Mouse (Mus musculus) ES-Bruce4 (cell line): ENCODE measurements around the gene Macrod2. TPM values are rescaled to one million over a fixed set of nuclear protein-coding genes. Genes with fewer than 3 reads are reported as not detected.
A peak's percentile ranks its signal among the peaks of the same experiment; 100 is the strongest.

Source experiments
- H3K27ac ChIP-seq: 2 replicates; pipeline ENCODE4 v1.5.1; 2012; ENCODE audit warnings: low read length, inconsistent platforms; ENCODE audit not compliant: insufficient read depth
- H3K27me3 ChIP-seq: 2 replicates; pipeline ENCODE4 v1.6.1; 2012; ENCODE audit warnings: mild to moderate bottlenecking, low read length, inconsistent platforms; ENCODE audit not compliant: control insufficient read depth, poor library complexity, insufficient read depth, severe bottlenecking
- H3K36me3 ChIP-seq: 2 replicates; pipeline ENCODE4 v1.6.1; 2012; ENCODE audit warnings: inconsistent platforms, mild to moderate bottlenecking, low read length, moderate library complexity; ENCODE audit not compliant: control insufficient read depth, poor library complexity, insufficient read depth, severe bottlenecking
- H3K4me1 ChIP-seq: one replicate; pipeline ENCODE4 v1.8.1; 2011; ENCODE audit warnings: low read length; ENCODE audit not compliant: control insufficient read depth, insufficient read depth
- H3K4me3 ChIP-seq: 2 replicates; pipeline ENCODE4 v1.5.1; 2011; ENCODE audit warnings: low read depth, mild to moderate bottlenecking, low read length
- H3K9ac ChIP-seq: 2 replicates; pipeline ENCODE4 v1.6.1; 2012; ENCODE audit warnings: low read depth, mild to moderate bottlenecking, inconsistent platforms; ENCODE audit not compliant: poor library complexity, severe bottlenecking
- H3K9me3 ChIP-seq: replicated peaks from 2 replicates; pipeline ENCODE4 v1.6.1; 2012; ENCODE audit warnings: mild to moderate bottlenecking, low read length, inconsistent platforms; ENCODE audit not compliant: control insufficient read depth, poor library complexity, insufficient read depth, severe bottlenecking
- CTCF ChIP-seq: IDR thresholded peaks from one replicate; pipeline ENCODE4 v1.8.1; 2011; ENCODE audit warnings: low read depth, low read length
- EP300 ChIP-seq: IDR thresholded peaks from 2 replicates; pipeline ENCODE4 v1.6.1; 2011; ENCODE audit warnings: low read depth, low read length; ENCODE audit not compliant: insufficient read depth
- POLR2A ChIP-seq: IDR thresholded peaks from one replicate; pipeline ENCODE4 v1.8.1; 2011; ENCODE audit warnings: low read length; ENCODE audit not compliant: insufficient read depth
- polyA plus RNA-seq: library from polyadenylated mRNA; stranded (reverse); fragments of >200 nt; gene quantifications from 2 replicates; pipeline ENCODE4 v1.2.4, GENCODE M21; 2011; ENCODE audit warnings: low read depth; ENCODE audit not compliant: missing spikeins, insufficient read depth, insufficient read length

The Macrod2 gene
- polyA plus RNA-seq, 1 experiment: 11.9 TPM

GRCm38 (mm10) chr2:140497688-140498087 is 102.6 kb downstream of the Macrod2 start:
- Histone ChIP-seq H3K27ac (no peak overlapping the region), H3K9ac (no peak overlapping the region), H3K4me3 (no peak overlapping the region), H3K4me1 (no peaks in the 10 kb centered on the region), H3K36me3 (no peaks in the 10 kb centered on the region), H3K9me3 (no peaks in the 10 kb centered on the region), H3K27me3 (no peaks in the 10 kb centered on the region)
- TF ChIP-seq CTCF: no peak
- TF ChIP-seq POLR2A: no peak
- no peak for TF ChIP-seq EP300

- Histone ChIP-seq H3K9ac (no peak overlapping the region), H3K4me3 (no peak overlapping the region), H3K4me1 (no peaks in the 10 kb centered on the region), H3K36me3 (no peaks in the 10 kb centered on the region), H3K27ac (no peak overlapping the region), H3K9me3 (no peaks in the 10 kb centered on the region), H3K27me3 (no peaks in the 10 kb centered on the region)
- no peak for TF ChIP-seq EP300
- peak; percentile 5 for TF ChIP-seq CTCF
These were observed 105.8 kb downstream of the Macrod2 start for GRCm38 (mm10) chr2:140500951-140501350.

GRCm38 (mm10) chr2:140521472-140521871 is 126.4 kb downstream of the Macrod2 start:
- Histone ChIP-seq H3K9ac (no peak overlapping the region), H3K36me3 (no peaks in the 10 kb centered on the region), H3K27me3 (no peaks in the 10 kb centered on the region), H3K9me3 (no peaks in the 10 kb centered on the region), H3K27ac (no peak overlapping the region), H3K4me1 (no peaks in the 10 kb centered on the region), H3K4me3 (no peak overlapping the region)
- TF ChIP-seq CTCF (no peak), POLR2A (no peak), EP300 (no peak)

- H3K4me1 ChIP-seq: no peaks in the 10 kb centered on the region
- no peaks in the 10 kb centered on the region; the same call in 1 of the 2 replicates for H3K9me3 ChIP-seq
- no peak overlapping the region for H3K4me3 ChIP-seq
- no peaks in the 10 kb centered on the region for H3K27me3 ChIP-seq
- no peak overlapping the region for H3K27ac ChIP-seq
- no peaks in the 10 kb centered on the region for H3K36me3 ChIP-seq
- H3K9ac ChIP-seq: no peak overlapping the region
- no peak for TF ChIP-seq CTCF
- no peak for TF ChIP-seq EP300
- TF ChIP-seq POLR2A: no peak
These were observed 135.1 kb downstream of the Macrod2 start for GRCm38 (mm10) chr2:140530214-140530613.

- no peaks in the 10 kb centered on the region for H3K4me1 ChIP-seq
- no peak overlapping the region for H3K27ac ChIP-seq
- H3K36me3 ChIP-seq: no peaks in the 10 kb centered on the region
These were observed 136.9 kb downstream of the Macrod2 start for GRCm38 (mm10) chr2:140532024-140532423.

GRCm38 (mm10) chr2:140532859-140533519 is 137.9 kb downstream of the Macrod2 start:
- Histone ChIP-seq H3K27me3 (no peaks in the 10 kb centered on the region), H3K9me3 (no peaks in the 10 kb centered on the region; the same call in 1 of the 2 replicates), H3K27ac (no peak overlapping the region), H3K36me3 (no peaks in the 10 kb centered on the region), H3K4me1 (no peaks in the 10 kb centered on the region), H3K9ac (no peak overlapping the region), H3K4me3 (no peak overlapping the region)
- TF ChIP-seq EP300 (no peak), CTCF (no peak), POLR2A (no peak)

More at GRCm38 (mm10) chr2:140532024-140532423, 136.9 kb downstream of the Macrod2 start:
- H3K9ac ChIP-seq: no peak overlapping the region
- no peaks in the 10 kb centered on the region for H3K27me3 ChIP-seq
- no peaks in the 10 kb centered on the region; the same call in 1 of the 2 replicates for H3K9me3 ChIP-seq
- H3K4me3 ChIP-seq: no peak overlapping the region
- TF ChIP-seq EP300 (no peak), POLR2A (no peak), CTCF (no peak)
